Mouse (Mus musculus) forebrain, embryonic 16.5 days (tissue): ENCODE results near the gene 2010003K11Rik. TPM values are rescaled to one million over a fixed set of nuclear protein-coding genes. Genes with fewer than 3 reads are reported as not detected.

Experiments used
- ATAC-seq: fragments of 200-750 bp; cut with Nextera tagmentation; 2 replicates; pipeline ENCODE4 v1.8.0; 2017; ENCODE audit warnings: mild to moderate bottlenecking, moderate library complexity
- H3K27ac ChIP-seq: fragments of 300-500 bp; sonication (generic); 2 replicates; pipeline ENCODE4 v1.5.1; 2014; ENCODE audit warnings: low read length, control low read depth
- H3K27me3 ChIP-seq: fragments of 300-500 bp; sonication (generic); replicated peaks from 2 replicates; pipeline ENCODE4 v1.6.1; 2014; ENCODE audit warnings: low read length; ENCODE audit not compliant: control insufficient read depth, insufficient read depth
- H3K36me3 ChIP-seq: fragments of 300-500 bp; sonication (generic); 2 replicates; pipeline ENCODE4 v1.6.1; 2014; ENCODE audit not compliant: control insufficient read depth, insufficient read depth
- H3K4me1 ChIP-seq: fragments of 300-500 bp; sonication (generic); replicated peaks from 2 replicates; pipeline ENCODE4 v1.6.1; 2014; ENCODE audit warnings: low read length; ENCODE audit not compliant: control insufficient read depth, insufficient read depth
- H3K4me2 ChIP-seq: fragments of 300-500 bp; sonication (generic); 2 replicates; pipeline ENCODE4 v1.6.1; 2014; ENCODE audit warnings: mild to moderate bottlenecking, low read length, control low read depth
- H3K4me3 ChIP-seq: fragments of 300-500 bp; sonication (generic); replicated peaks from 2 replicates; pipeline ENCODE4 v1.5.1; 2014; ENCODE audit warnings: mild to moderate bottlenecking, low read length, control low read depth
- H3K9ac ChIP-seq: fragments of 300-500 bp; sonication (generic); replicated peaks from 2 replicates; pipeline ENCODE4 v1.6.1; 2014; ENCODE audit warnings: low read depth, low read length, control low read depth
- H3K9me3 ChIP-seq: fragments of 300-500 bp; sonication (generic); 2 replicates; pipeline ENCODE4 v1.6.1; 2016; ENCODE audit warnings: low read length; ENCODE audit not compliant: control insufficient read depth
- WGBS: fragments of 180-500 bp; shearing (Covaris S2); extraction: QIAGEN DNeasy Blood & Tissue Kit; methylation state at CpG from one replicate; pipeline ENCODE4 v1.1.7; 2014; 5-methylcytosine and 5-hydroxymethylcytosine counted together
- polyA plus RNA-seq: library from polyadenylated mRNA; unstranded; fragments of >200 nt; fragmentation: Nextera tagmentation; extraction: Ambion mirVana; gene quantifications from 2 replicates; pipeline ENCODE4 v1.2.1, GENCODE M21; 2015

Gene 2010003K11Rik
- polyA plus RNA-seq, 1 experiment from 2014 or later = not detected

GRCm38 (mm10) chr19:4487877-4488276, 10.5 kb downstream of the 2010003K11Rik start:
- Histone ChIP-seq H3K9me3 (no peaks in the 10 kb centered on the region), H3K27ac (no peak overlapping the region), H3K27me3 (no peaks in the 10 kb centered on the region), H3K4me3 (no peak overlapping the region), H3K9ac (no peak overlapping the region), H3K36me3 (no peaks in the 10 kb centered on the region), H3K4me1 (no peaks in the 10 kb centered on the region), H3K4me2 (no peak overlapping the region)
- 50% methylated on average over 2 of the region's 2 CpGs for WGBS
- no peak for ATAC-seq

GRCm38 (mm10) chr19:4485006-4485405, 13.4 kb downstream of the 2010003K11Rik start:
- Histone ChIP-seq H3K36me3 (no peaks in the 10 kb centered on the region), H3K4me1 (no peaks in the 10 kb centered on the region), H3K9ac (no peak overlapping the region), H3K4me2 (no peak overlapping the region), H3K9me3 (no peaks in the 10 kb centered on the region), H3K27ac (no peak overlapping the region), H3K4me3 (no peak overlapping the region), H3K27me3 (no peaks in the 10 kb centered on the region)
- ATAC-seq = no peak
- WGBS = 70% methylated on average over 5 of the region's 5 CpGs

GRCm38 (mm10) chr19:4482111-4482859, 16.1 kb downstream of the 2010003K11Rik start:
- H3K4me1 ChIP-seq = peaks cover under 1% of the 10 kb centered on the region
- H3K9ac ChIP-seq = no peak overlapping the region
- no peaks in the 10 kb centered on the region for H3K9me3 ChIP-seq
- H3K27me3 ChIP-seq = peaks cover 7% of the 10 kb centered on the region
- H3K36me3 ChIP-seq = no peaks in the 10 kb centered on the region
- no peak for ATAC-seq
- H3K27ac ChIP-seq = no peak overlapping the region
- H3K4me3 ChIP-seq = no peak overlapping the region
- no peak overlapping the region for H3K4me2 ChIP-seq
- 87% methylated on average over 3 of the region's 3 CpGs for WGBS

- Histone ChIP-seq H3K4me2 (no peak overlapping the region), H3K27me3 (peaks cover 11% of the 10 kb centered on the region), H3K9me3 (no peaks in the 10 kb centered on the region), H3K36me3 (no peaks in the 10 kb centered on the region), H3K27ac (no peak overlapping the region), H3K4me1 (peaks cover 6% of the 10 kb centered on the region), H3K4me3 (no peak overlapping the region), H3K9ac (no peak overlapping the region)
- 63% methylated on average over 4 of the region's 4 CpGs for WGBS
- ATAC-seq = no peak
Measured at GRCm38 (mm10) chr19:4481326-4481725, 17.1 kb downstream of the 2010003K11Rik start.

GRCm38 (mm10) chr19:4480041-4480440, 18.3 kb downstream of the 2010003K11Rik start:
- no peak for ATAC-seq
- WGBS = 89% methylated on average over 2 of the region's 2 CpGs

GRCm38 (mm10) chr19:4478190-4478516, 20.2 kb downstream of the 2010003K11Rik start:
- ATAC-seq = no peak
- Histone ChIP-seq H3K4me2 (no peak overlapping the region), H3K27me3 (peaks cover 19% of the 10 kb centered on the region), H3K9me3 (no peaks in the 10 kb centered on the region), H3K27ac (no peak overlapping the region), H3K4me1 (peaks cover 6% of the 10 kb centered on the region), H3K36me3 (no peaks in the 10 kb centered on the region), H3K9ac (no peak overlapping the region), H3K4me3 (no peak overlapping the region)
- WGBS = 39% methylated on average over 1 of the region's 1 CpGs

More at GRCm38 (mm10) chr19:4480041-4480440, 18.3 kb downstream of the 2010003K11Rik start:
- H3K27me3 ChIP-seq = peaks cover 15% of the 10 kb centered on the region
- no peak overlapping the region for H3K27ac ChIP-seq
- no peak overlapping the region for H3K9ac ChIP-seq
- H3K9me3 ChIP-seq = no peaks in the 10 kb centered on the region
- H3K4me1 ChIP-seq = peaks cover 6% of the 10 kb centered on the region
- no peak overlapping the region for H3K4me2 ChIP-seq
- H3K4me3 ChIP-seq = no peak overlapping the region
- no peaks in the 10 kb centered on the region for H3K36me3 ChIP-seq

GRCm38 (mm10) chr19:4477345-4478189, 20.8 kb downstream of the 2010003K11Rik start, which contains the start of gene Syt12:
Gene Syt12, minus strand, starts transcription at chr19:4477447.
- Histone ChIP-seq H3K4me1 (peaks cover 6% of the 10 kb centered on the region), H3K9me3 (no peaks in the 10 kb centered on the region), H3K27me3 (peaks cover 19% of the 10 kb centered on the region), H3K4me2 (peak within 1 kb of the TSS; percentile 89), H3K36me3 (no peaks in the 10 kb centered on the region), H3K4me3 (peak within 1 kb of the TSS; percentile 49), H3K9ac (peak within 1 kb of the TSS; percentile 59), H3K27ac (no peak within 1 kb of the TSS)
- 31% methylated on average over 21 of the region's 21 CpGs for WGBS
- ATAC-seq = no peak

- Histone ChIP-seq H3K9ac (peak overlapping the region; percentile 59), H3K4me3 (peak overlapping the region; percentile 49), H3K4me2 (peak overlapping the region; percentile 89), H3K9me3 (no peaks in the 10 kb centered on the region), H3K27ac (no peak overlapping the region), H3K4me1 (peaks cover 6% of the 10 kb centered on the region), H3K36me3 (no peaks in the 10 kb centered on the region), H3K27me3 (peaks cover 19% of the 10 kb centered on the region)
- under 1% methylated on average over 68 of the region's 70 CpGs for WGBS
- peak; percentile 72 for ATAC-seq
Measured at GRCm38 (mm10) chr19:4476601-4477257, 21.7 kb downstream of the 2010003K11Rik start.
